Mouse (Mus musculus) heart, adult 2 months (tissue): ENCODE results near the gene Tbc1d4. TPM values are rescaled to one million over a fixed set of nuclear protein-coding genes. Genes with fewer than 3 reads are reported as not detected.

Source experiments
- DNase-seq, 2 experiments: peaks; one replicate each; pipeline ENCODE4 v3.0.0; 2021
- H3K27ac ChIP-seq: fragments of 200-600 bp; 2 replicates; pipeline ENCODE4 v1.8.1; 2022
- H3K27me3 ChIP-seq: fragments of 200-500 bp; 2 replicates; pipeline ENCODE4 v1.6.1; 2012; ENCODE audit warnings: mild to moderate bottlenecking, low read length, inconsistent platforms, mixed read lengths; ENCODE audit not compliant: control insufficient read depth, insufficient read depth
- H3K36me3 ChIP-seq: fragments of 200-500 bp; 2 replicates; pipeline ENCODE4 v1.6.1; 2012; ENCODE audit warnings: low read length, inconsistent platforms; ENCODE audit not compliant: control insufficient read depth, insufficient read depth
- H3K4me1 ChIP-seq: fragments of 200-500 bp; 2 replicates; pipeline ENCODE4 v1.6.1; 2011; ENCODE audit warnings: low read length; ENCODE audit not compliant: control insufficient read depth, insufficient read depth
- H3K4me3 ChIP-seq: fragments of 200-600 bp; 2 replicates; pipeline ENCODE4 v1.8.1; 2022
- H3K79me2 ChIP-seq: fragments of 200-500 bp; replicated peaks from 2 replicates; pipeline ENCODE4 v1.6.1; 2012; ENCODE audit warnings: mild to moderate bottlenecking, inconsistent platforms, low read length, moderate library complexity, mixed read lengths; ENCODE audit not compliant: control insufficient read depth, insufficient read depth
- H3K9ac ChIP-seq: fragments of 200-500 bp; 2 replicates; pipeline ENCODE4 v1.6.1; 2012; ENCODE audit warnings: low read depth, mild to moderate bottlenecking, control low read depth, inconsistent platforms, low read length, mixed read lengths
- CTCF ChIP-seq: fragments of 200-600 bp; IDR thresholded peaks from 2 replicates; pipeline ENCODE4 v1.8.1; 2022; ENCODE audit warnings: antibody characterized with exemption, mild to moderate bottlenecking, moderate library complexity
- EP300 ChIP-seq: fragments of 200-500 bp; IDR thresholded peaks from 2 replicates; pipeline ENCODE4 v1.6.1; 2011; ENCODE audit warnings: low read depth, low read length, control low read depth; ENCODE audit not compliant: insufficient read depth
- POLR2A ChIP-seq: fragments of 200-500 bp; IDR thresholded peaks from 2 replicates; pipeline ENCODE4 v1.6.1; 2011; ENCODE audit warnings: mild to moderate bottlenecking, low read depth, low read length, control low read depth; ENCODE audit not compliant: insufficient read depth
- WGBS: fragments of 180-500 bp; shearing (Covaris S2); methylation state at CpG from one replicate; pipeline ENCODE4 v1.1.7; 2018; 5-methylcytosine and 5-hydroxymethylcytosine counted together
- intact Hi-C: fragments of 180-260 bp; cut with DNase I; formaldehyde crosslinking; loops from one replicate; pipeline ENCODE4 v1.15.1; 2025
- polyA plus RNA-seq: library from polyadenylated mRNA; depleted of rRNA; stranded (reverse); fragments of >200 nt; gene quantifications from 2 replicates; pipeline ENCODE4 v1.2.3, GENCODE M21; 2012
- total RNA-seq, 2 experiments: library from RNA; stranded (reverse); gene quantifications; 2 replicates each; pipeline ENCODE4 v1.2.3; 2021

Tbc1d4 gene
- total and polyA plus RNA-seq, 3 experiments: 33.2 to 90.6 (median 84.1) TPM

GRCm38 (mm10) chr14:101559446-101559845 is 49.5 kb downstream of the Tbc1d4 start:
- Histone ChIP-seq H3K27ac (no peak overlapping the region), H3K36me3 (peaks cover 10% of the 10 kb centered on the region), H3K4me3 (no peak overlapping the region), H3K4me1 (peaks cover 9% of the 10 kb centered on the region), H3K9ac (no peak overlapping the region), H3K79me2 (peaks cover 2% of the 10 kb centered on the region; the same call in 1 of the 2 replicates), H3K27me3 (no peaks in the 10 kb centered on the region)
- intact Hi-C loops: loop anchor here (5.0 kb wide), 1 partner anchor 38 kb away; no protein-coding TSS in a partner anchor
- 69% methylated on average over 3 of the region's 3 CpGs for WGBS
- no peak for DNase-seq
- TF ChIP-seq POLR2A (no peak), CTCF (no peak), EP300 (no peak)

GRCm38 (mm10) chr14:101548885-101549573 is 60.0 kb downstream of the Tbc1d4 start:
- TF ChIP-seq EP300 (no peak), POLR2A (no peak), CTCF (no peak)

GRCm38 (mm10) chr14:101541863-101542262 is 67.1 kb downstream of the Tbc1d4 start:
- WGBS: 72% methylated on average over 9 of the region's 9 CpGs
- intact Hi-C loops: loop anchor here (5.0 kb wide), 1 partner anchor 45 kb away; no protein-coding TSS in a partner anchor
- peaks cover 7% of the 10 kb centered on the region for H3K4me1 ChIP-seq
- no peak overlapping the region for H3K9ac ChIP-seq
- peak overlapping the region; percentile 0; the same call in 1 of the 2 replicates for H3K27ac ChIP-seq
- TF ChIP-seq CTCF (no peak), POLR2A (no peak), EP300 (no peak)
- H3K36me3 ChIP-seq: peaks cover 12% of the 10 kb centered on the region
- no peak overlapping the region for H3K4me3 ChIP-seq
- H3K79me2 ChIP-seq: no peaks in the 10 kb centered on the region; the same call in 1 of the 2 replicates
- no peak for DNase-seq
- no peaks in the 10 kb centered on the region for H3K27me3 ChIP-seq

More at GRCm38 (mm10) chr14:101548885-101549573, 60.0 kb downstream of the Tbc1d4 start:
- Histone ChIP-seq H3K9ac (no peak overlapping the region), H3K27me3 (no peaks in the 10 kb centered on the region), H3K27ac (no peak overlapping the region), H3K36me3 (peaks cover 5% of the 10 kb centered on the region), H3K4me3 (no peak overlapping the region), H3K4me1 (peaks cover 3% of the 10 kb centered on the region), H3K79me2 (no peaks in the 10 kb centered on the region; the same call in none of the 2 replicates)
- 87% methylated on average over 20 of the region's 20 CpGs for WGBS
- intact Hi-C loops: no loop called here
- DNase-seq: no peak

- H3K27ac ChIP-seq: no peak overlapping the region
- no peak overlapping the region for H3K4me3 ChIP-seq
- peaks cover 5% of the 10 kb centered on the region for H3K4me1 ChIP-seq
- DNase-seq: no peak
- TF ChIP-seq EP300 (no peak), POLR2A (no peak), CTCF (no peak)
- H3K27me3 ChIP-seq: no peaks in the 10 kb centered on the region
- peaks cover 7% of the 10 kb centered on the region for H3K36me3 ChIP-seq
- WGBS: 92% methylated on average over 5 of the region's 5 CpGs
- intact Hi-C loops: loop anchor here (5.0 kb wide), 1 partner anchor 46 kb away; no protein-coding TSS in a partner anchor
- no peaks in the 10 kb centered on the region; the same call in 1 of the 2 replicates for H3K79me2 ChIP-seq
- no peak overlapping the region for H3K9ac ChIP-seq
These were observed 67.8 kb downstream of the Tbc1d4 start for GRCm38 (mm10) chr14:101541141-101541540.

- Histone ChIP-seq H3K79me2 (no peaks in the 10 kb centered on the region; the same call in 1 of the 2 replicates), H3K9ac (no peak overlapping the region), H3K4me3 (no peak overlapping the region), H3K36me3 (peaks cover 7% of the 10 kb centered on the region), H3K4me1 (peaks cover 4% of the 10 kb centered on the region), H3K27ac (no peak overlapping the region), H3K27me3 (no peaks in the 10 kb centered on the region)
- DNase-seq: peak in 1 of 2 experiments; percentile 52
- peak; percentile 28 for TF ChIP-seq CTCF
- no peak for TF ChIP-seq POLR2A
- 65% methylated on average over 3 of the region's 3 CpGs for WGBS
- intact Hi-C loops: loop anchor here (5.0 kb wide), 1 partner anchor 47 kb away; no protein-coding TSS in a partner anchor
These were observed 68.5 kb downstream of the Tbc1d4 start for GRCm38 (mm10) chr14:101540466-101540865.

- DNase-seq: no peak
- Histone ChIP-seq H3K4me3 (no peak overlapping the region), H3K9ac (no peak overlapping the region), H3K27me3 (no peaks in the 10 kb centered on the region), H3K4me1 (peaks cover 4% of the 10 kb centered on the region), H3K36me3 (peaks cover 7% of the 10 kb centered on the region), H3K27ac (no peak overlapping the region), H3K79me2 (no peaks in the 10 kb centered on the region; the same call in 1 of the 2 replicates)
- intact Hi-C loops: no loop called here
- TF ChIP-seq EP300 (0 out of 2 replicates have a peak, but pooled peaks have one; percentile 37), CTCF (no peak)
- WGBS: 34% methylated on average over 2 of the region's 2 CpGs
These were observed 71.1 kb downstream of the Tbc1d4 start for GRCm38 (mm10) chr14:101537906-101538305.
